ENCODE assay signal across 19 mouse cellular contexts in genomic region chr10:53914974-53915609, GRCm38 (mm10).
A peak's percentile ranks its signal among the peaks of the same experiment; 100 is the strongest.
DNase-seq lines count a peak whose midpoint lies in the region; ATAC-seq and TF ChIP-seq lines count a peak whose summit lies in the region.
"Had no signal": no experiment of that assay in that cellular context is flagged by ENCODE, and none has a peak within 500 bp of the region (broad histone marks: within the 10 kb centered on the region; RNA-seq: fewer than 3 reads in every experiment).

No protein-coding gene starts in this region.

- ATAC-seq in kidney, embryonic 14.5 days (ENCODE audit: low FRiP score, low TSS enrichment), result peak; percentile 87
- peak; percentile 55; the same call in 1 of the 2 replicates for ATAC-seq in lung, embryonic 15.5 days (ENCODE audit: borderline replicate concordance, extremely low read depth, low FRiP score, low TSS enrichment)
- ATAC-seq: forebrain, postnatal 0 days had no signal

- 0 out of 2 replicates have a peak, but pooled peaks cover 3% of the 10 kb centered on the region for H3K36me3 ChIP-seq in kidney, embryonic 14.5 days (ENCODE audit: control insufficient read depth, insufficient read depth, low read length)
- H3K36me3 ChIP-seq in lung, embryonic 15.5 days, result no peaks in the 10 kb centered on the region
- no peaks in the 10 kb centered on the region for H3K36me3 ChIP-seq in embryonic facial prominence, embryonic 10.5 days (replicated peaks)
- H3K36me3 ChIP-seq: limb, embryonic 12.5 days; neural tube, embryonic 13.5 days had no signal

- no peak for TF ChIP-seq POLR2A in lung, adult 2 months (IDR thresholded peaks at IDR 0.05; ENCODE audit: borderline replicate concordance, extremely low read depth, low read depth, low read length)
- TF ChIP-seq POLR2A in brain, embryonic 14.5 days (IDR thresholded peaks at IDR 0.05; ENCODE audit: borderline replicate concordance, extremely low read depth, insufficient read depth, insufficient read length, poor library complexity, severe bottlenecking), result no peak

- H3K4me3 ChIP-seq in kidney, embryonic 14.5 days (ENCODE audit: low read length), result no peak overlapping the region
- H3K4me3 ChIP-seq in lung, embryonic 15.5 days, result no peak overlapping the region
- H3K4me3 ChIP-seq in lung, adult 2 months (replicated peaks; ENCODE audit: extremely low read depth, low read depth, low read length), result no peak overlapping the region
- H3K4me3 ChIP-seq in embryonic facial prominence, embryonic 10.5 days, result no peak overlapping the region
- H3K4me3 ChIP-seq: heart, embryonic 13.5 days; limb, embryonic 12.5 days; liver, embryonic 13.5 days; neural tube, embryonic 13.5 days had no signal

- H3K9me3 ChIP-seq in kidney, embryonic 14.5 days (ENCODE audit: control insufficient read depth, low read length), result no peaks in the 10 kb centered on the region
- no peaks in the 10 kb centered on the region for H3K9me3 ChIP-seq in lung, embryonic 15.5 days
- H3K9me3 ChIP-seq in embryonic facial prominence, embryonic 10.5 days, result no peaks in the 10 kb centered on the region
- H3K9me3 ChIP-seq: heart, embryonic 13.5 days; limb, embryonic 12.5 days; liver, embryonic 13.5 days; neural tube, embryonic 13.5 days had no signal

- H3K4me1 ChIP-seq in kidney, embryonic 14.5 days (ENCODE audit: control insufficient read depth, insufficient read depth, low read length), result no peaks in the 10 kb centered on the region
- H3K4me1 ChIP-seq in lung, embryonic 15.5 days, result 0 out of 2 replicates have a peak, but pooled peaks cover 4% of the 10 kb centered on the region
- no peaks in the 10 kb centered on the region for H3K4me1 ChIP-seq in lung, adult 2 months (ENCODE audit: control insufficient read depth, insufficient read depth, low read length)
- H3K4me1 ChIP-seq in embryonic facial prominence, embryonic 10.5 days, result peaks cover 7% of the 10 kb centered on the region; the same call in 1 of the 2 replicates
- H3K4me1 ChIP-seq: heart, embryonic 13.5 days; limb, embryonic 12.5 days; liver, embryonic 13.5 days; neural tube, embryonic 13.5 days had no signal

- no peak overlapping the region for H3K27ac ChIP-seq in kidney, embryonic 14.5 days (ENCODE audit: low read depth, low read length)
- no peak overlapping the region for H3K27ac ChIP-seq in lung, embryonic 15.5 days
- H3K27ac ChIP-seq in embryonic facial prominence, embryonic 10.5 days (replicated peaks), result no peak overlapping the region
- H3K27ac ChIP-seq: heart, embryonic 13.5 days; limb, embryonic 12.5 days; liver, embryonic 13.5 days; macrophage; neural tube, embryonic 13.5 days had no signal

- TF ChIP-seq CTCF in lung, adult 2 months (IDR thresholded peaks at IDR 0.05; ENCODE audit: insufficient read depth, low read length), result no peak
- no peak for TF ChIP-seq CTCF in brain, embryonic 14.5 days (IDR thresholded peaks at IDR 0.05; ENCODE audit: borderline replicate concordance, extremely low read depth, insufficient read depth, insufficient read length)

- WGBS in kidney, embryonic 14.5 days, result 45% methylated on average over 8 of the region's 8 CpGs
- WGBS in lung, embryonic 15.5 days, result 51% methylated on average over 8 of the region's 8 CpGs
- WGBS in lung, adult 2 months, result 49% methylated on average over 8 of the region's 8 CpGs
- WGBS in embryonic facial prominence, embryonic 10.5 days, result 56% methylated on average over 8 of the region's 8 CpGs

- DNase-seq in kidney, adult 11 months, result no peak
- no peak for DNase-seq in lung, adult 2 months
- DNase-seq in brain, embryonic 14.5 days (ENCODE audit: low read depth), result peak; percentile 31
- peak; percentile 10 for DNase-seq in embryonic facial prominence, embryonic 10.5 days (ENCODE audit: low spot score)
- DNase-seq in thymus, adult 18-20 months, result no peak
- no peak for DNase-seq in MN1 (ENCODE audit: low spot score)
- DNase-seq: cerebellum, postnatal 25 days; forebrain, postnatal 0 days; heart, adult 11 months; heart, postnatal 36 days; layer of hippocampus, adult 9-11 months; liver, embryonic 13.5 days; thymus, adult 2 months had no signal

- H3K9ac ChIP-seq in kidney, embryonic 14.5 days (ENCODE audit: low read depth, low read length), result no peak overlapping the region
- no peak overlapping the region for H3K9ac ChIP-seq in lung, embryonic 15.5 days
- H3K9ac ChIP-seq: forebrain, postnatal 0 days; heart, embryonic 13.5 days; limb, embryonic 12.5 days; liver, embryonic 13.5 days; neural tube, embryonic 13.5 days had no signal

- H3K4me2 ChIP-seq in kidney, embryonic 14.5 days (replicated peaks; ENCODE audit: low read depth, low read length), result no peak overlapping the region
- peak overlapping the region; percentile 6 for H3K4me2 ChIP-seq in lung, embryonic 15.5 days
- H3K4me2 ChIP-seq: heart, embryonic 13.5 days; limb, embryonic 12.5 days; liver, embryonic 13.5 days; neural tube, embryonic 13.5 days had no signal

- no peaks in the 10 kb centered on the region for H3K27me3 ChIP-seq in kidney, embryonic 14.5 days (ENCODE audit: control insufficient read depth, insufficient read depth, low read length)
- no peaks in the 10 kb centered on the region for H3K27me3 ChIP-seq in lung, embryonic 15.5 days
- no peaks in the 10 kb centered on the region for H3K27me3 ChIP-seq in embryonic facial prominence, embryonic 10.5 days (replicated peaks; ENCODE audit: low read depth, poor library complexity, severe bottlenecking)
- H3K27me3 ChIP-seq: heart, embryonic 13.5 days; limb, embryonic 12.5 days; liver, embryonic 13.5 days; neural tube, embryonic 13.5 days had no signal

Comparison
In these comparisons a context has a peak if more than half of its experiments do, and no peak if none do; other contexts are left out.
1. DNase-seq: peak in brain, embryonic 14.5 days (single experiment) and embryonic facial prominence, embryonic 10.5 days (single experiment); none in kidney, adult 11 months (single experiment), lung, adult 2 months (single experiment), thymus, adult 18-20 months (0 of 2) and MN1 (single experiment).